Mouse (Mus musculus) thymus, adult 2 months (tissue): ENCODE results near the gene 9430097D07Rik. TPM values are rescaled to one million over a fixed set of nuclear protein-coding genes. Genes with fewer than 3 reads are reported as not detected.

Experiments used
- DNase-seq: peaks from one replicate; pipeline ENCODE4 v3.0.0; 2021
- H3K27ac ChIP-seq: fragments of 200-500 bp; 2 replicates; pipeline ENCODE4 v1.5.1; 2012; ENCODE audit warnings: low read length, control low read depth; ENCODE audit not compliant: control insufficient read depth, insufficient read depth
- H3K27me3 ChIP-seq: fragments of 200-500 bp; 2 replicates; pipeline ENCODE4 v1.6.1; 2012; ENCODE audit warnings: mild to moderate bottlenecking, low read length, moderate library complexity, mixed read lengths; ENCODE audit not compliant: control insufficient read depth, insufficient read depth
- H3K36me3 ChIP-seq: fragments of 200-500 bp; 2 replicates; pipeline ENCODE4 v1.6.1; 2012; ENCODE audit warnings: mild to moderate bottlenecking, low read length, moderate library complexity; ENCODE audit not compliant: control insufficient read depth, insufficient read depth
- H3K4me1 ChIP-seq: fragments of 200-500 bp; replicated peaks from 2 replicates; pipeline ENCODE4 v1.6.1; 2012; ENCODE audit warnings: low read length; ENCODE audit not compliant: control insufficient read depth, insufficient read depth
- H3K4me3 ChIP-seq: fragments of 200-500 bp; 2 replicates; pipeline ENCODE4 v1.5.1; 2012; ENCODE audit warnings: mild to moderate bottlenecking, low read length, control low read depth, moderate library complexity; ENCODE audit not compliant: control insufficient read depth, insufficient read depth
- CTCF ChIP-seq: fragments of 200-500 bp; IDR thresholded peaks from 2 replicates; pipeline ENCODE4 v1.5.1; 2012; ENCODE audit warnings: mild to moderate bottlenecking, control low read depth, low read length, moderate library complexity, borderline replicate concordance; ENCODE audit not compliant: control insufficient read depth, poor library complexity, insufficient read depth; ENCODE audit errors: extremely low read depth
- POLR2A ChIP-seq: fragments of 200-500 bp; IDR thresholded peaks from 2 replicates; pipeline ENCODE4 v1.6.1; 2012; ENCODE audit warnings: mild to moderate bottlenecking, low read length, control low read depth, moderate library complexity; ENCODE audit not compliant: control insufficient read depth, poor library complexity, insufficient read depth; ENCODE audit errors: extremely low read depth
- WGBS: fragments of 180-500 bp; shearing (Covaris S2); methylation state at CpG from one replicate; pipeline ENCODE4 v1.1.7; 2018; 5-methylcytosine and 5-hydroxymethylcytosine counted together
- polyA plus RNA-seq: library from polyadenylated mRNA; depleted of rRNA; stranded (reverse); fragments of >200 nt; gene quantifications from 2 replicates; pipeline ENCODE4 v1.2.3, GENCODE M21; 2012; rRNA removed

Gene 9430097D07Rik
- polyA plus RNA-seq, 1 experiment: not detected

- Histone ChIP-seq H3K27ac (no peak overlapping the region), H3K4me3 (no peak overlapping the region), H3K27me3 (no peaks in the 10 kb centered on the region), H3K36me3 (no peaks in the 10 kb centered on the region), H3K4me1 (no peaks in the 10 kb centered on the region; the same call in none of the 2 replicates)
- 95% methylated on average over 13 of the region's 13 CpGs for WGBS
- no peak for DNase-seq
- no peak for TF ChIP-seq CTCF
- TF ChIP-seq POLR2A: no peak
These were observed 50.9 kb downstream of the 9430097D07Rik start for GRCm38 (mm10) chr2:32524536-32525031.

Other genes starting within 250 kb of the 9430097D07Rik start
- gene Ciz1, start 223.4 kb downstream of the 9430097D07Rik start, polyA plus RNA-seq: 517 and 528 TPM in 2 replicates
- gene Dnm1, start 222.3 kb downstream of the 9430097D07Rik start, polyA plus RNA-seq: 10.7 and 12.1 TPM in 2 replicates
- gene 1110008P14Rik, start 193.7 kb downstream of the 9430097D07Rik start, polyA plus RNA-seq: 192 and 257 TPM in 2 replicates
- 23.8 and 27.3 TPM in 2 replicates for gene Lcn2, start 187.4 kb downstream of the 9430097D07Rik start, polyA plus RNA-seq
- gene Ptges2, start 179.8 kb downstream of the 9430097D07Rik start, polyA plus RNA-seq: 17.9 and 24.7 TPM in 2 replicates
- gene Naif1, start 125.2 kb downstream of the 9430097D07Rik start, polyA plus RNA-seq: 8.8 and 9.2 TPM in 2 replicates
- gene Slc25a25, start 124.2 kb downstream of the 9430097D07Rik start, polyA plus RNA-seq: 25.3 and 29.3 TPM in 2 replicates
- 57.4 and 66.7 TPM in 2 replicates for gene Fam102a, start 40.4 kb downstream of the 9430097D07Rik start, polyA plus RNA-seq
- 158 and 173 TPM in 2 replicates for gene Dpm2, start 4.8 kb downstream of the 9430097D07Rik start, polyA plus RNA-seq
- gene Pip5kl1, start 887 bp downstream of the 9430097D07Rik start, polyA plus RNA-seq: 0.92 and 1.1 TPM in 2 replicates
- 29.3 and 34.1 TPM in 2 replicates for gene St6galnac4, start 11.4 kb upstream of the 9430097D07Rik start, polyA plus RNA-seq
- 18.1 and 25.9 TPM in 2 replicates for gene St6galnac6, start 24.0 kb upstream of the 9430097D07Rik start, polyA plus RNA-seq
- gene Ak1, start 46.1 kb upstream of the 9430097D07Rik start, polyA plus RNA-seq: 3.6 and 23.5 TPM in 2 replicates
- 62.1 and 66.1 TPM in 2 replicates for gene Eng, start 70.9 kb upstream of the 9430097D07Rik start, polyA plus RNA-seq
- gene Fpgs, start 128.5 kb upstream of the 9430097D07Rik start, polyA plus RNA-seq: 61.8 and 65.7 TPM in 2 replicates
- gene Cdk9, start 137.4 kb upstream of the 9430097D07Rik start, polyA plus RNA-seq: 220 and 239 TPM in 2 replicates
- gene Sh2d3c, start 145.4 kb upstream of the 9430097D07Rik start, polyA plus RNA-seq: 104 and 106 TPM in 2 replicates
- 0.20 and 0.27 TPM in 2 replicates for gene 6330409D20Rik, start 165.3 kb upstream of the 9430097D07Rik start, polyA plus RNA-seq
- 169 and 171 TPM in 2 replicates for gene Tor2a, start 181.6 kb upstream of the 9430097D07Rik start, polyA plus RNA-seq
- 1.9 and 2.3 TPM in 2 replicates for gene Ttc16, start 199.9 kb upstream of the 9430097D07Rik start, polyA plus RNA-seq
- 36.5 and 43.4 TPM in 2 replicates for gene Ptrh1, start 200.1 kb upstream of the 9430097D07Rik start, polyA plus RNA-seq
- 0.11 and 0.27 TPM in 2 replicates for gene Cfap157, start 208.7 kb upstream of the 9430097D07Rik start, polyA plus RNA-seq